Mouse (Mus musculus): ENCODE measurements around the gene Micall1. TPM values are rescaled to one million over a fixed set of nuclear protein-coding genes. Genes with fewer than 3 reads are reported as not detected.

Micall1 gene
- total RNA-seq, 2 experiments from 2014 or later: 14.4 to 15.8 TPM

GRCm38 (mm10) chr15:79148533-79148932 is 39.8 kb downstream of the Micall1 start:
- intact Hi-C loops (cut with DNase I; ENCODE audit: low total_unique reads): loop anchor here (5.0 kb wide), 1 partner anchor 56 kb away; no protein-coding TSS in a partner anchor
- peak; percentile 87 for DNase-seq

- DNase-seq: no peak
- intact Hi-C loops (cut with DNase I; ENCODE audit: low total_unique reads): no loop called here
Measured at GRCm38 (mm10) chr15:79151881-79152280, 43.2 kb downstream of the Micall1 start.

DNA sequence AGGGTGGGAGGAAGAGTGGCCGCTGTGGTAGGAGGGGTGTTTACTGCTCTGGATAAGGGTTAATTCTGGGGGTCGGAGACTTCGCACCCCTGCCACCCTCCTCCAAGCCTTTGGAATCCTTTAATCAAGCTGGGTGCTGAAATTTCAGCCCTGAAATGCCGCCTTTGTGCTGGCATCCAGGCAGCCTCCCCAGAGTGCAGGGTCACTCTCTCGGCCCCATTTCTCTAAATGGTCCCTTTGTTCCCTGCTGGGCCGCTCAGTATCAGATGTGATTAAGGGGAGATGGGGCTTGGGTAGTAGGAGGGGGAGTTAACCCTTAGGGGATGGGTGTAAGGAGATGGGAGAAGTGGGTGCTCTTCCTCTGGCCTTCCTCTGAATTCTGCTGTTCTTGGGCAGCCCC is 44.0 kb downstream of the Micall1 start:
- intact Hi-C loops (cut with DNase I; ENCODE audit: low total_unique reads): no loop called here
- DNase-seq: no peak

GRCm38 (mm10) chr15:79155572-79155971 is 46.9 kb downstream of the Micall1 start:
- DNase-seq: no peak
- intact Hi-C loops (cut with DNase I; ENCODE audit: low total_unique reads): no loop called here

DNA sequence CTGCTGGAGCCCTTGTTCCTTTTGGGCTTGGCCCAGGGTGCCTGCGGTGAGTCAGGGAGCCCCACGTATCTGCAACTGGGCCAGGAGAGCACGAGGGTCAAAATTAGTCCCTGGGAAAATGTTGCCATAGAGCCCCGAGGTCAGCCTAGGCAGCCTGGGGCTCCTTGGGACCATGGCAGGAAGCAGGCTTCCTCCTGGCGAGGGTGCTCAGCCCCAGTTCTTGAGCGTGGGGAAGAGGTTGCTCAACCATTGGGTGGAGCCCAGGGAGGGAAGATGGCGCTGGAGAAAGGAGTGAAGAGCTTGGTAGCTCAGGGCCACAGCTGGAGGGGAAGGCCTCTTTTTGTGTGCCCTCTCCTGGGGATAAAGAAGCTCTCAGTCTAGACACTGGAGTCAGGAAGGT is 53.6 kb downstream of the Micall1 start:
- intact Hi-C loops (cut with DNase I; ENCODE audit: low total_unique reads): no loop called here
- DNase-seq: no peak

DNA sequence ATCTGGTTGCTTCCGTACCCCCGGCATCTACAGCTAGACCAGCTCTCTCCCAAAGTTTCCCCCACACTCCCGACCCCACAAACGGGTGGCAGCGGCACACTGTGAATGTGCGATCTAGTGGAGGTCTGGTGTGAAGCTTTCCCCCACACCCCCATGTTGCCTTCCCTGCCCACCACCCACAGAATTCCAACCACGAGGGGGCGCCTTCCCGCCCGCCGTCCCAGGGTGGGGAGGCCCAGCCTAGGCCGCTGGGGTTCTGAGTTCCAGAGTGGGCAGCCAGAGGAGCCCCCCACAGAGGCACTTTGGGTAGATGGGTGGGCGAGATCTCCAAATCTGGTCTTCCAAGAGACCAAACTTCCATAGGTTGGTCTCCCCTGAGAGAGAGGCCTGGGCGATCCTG is 54.1 kb downstream of the Micall1 start:
- intact Hi-C loops (cut with DNase I; ENCODE audit: low total_unique reads): no loop called here
- no peak for DNase-seq

DNA sequence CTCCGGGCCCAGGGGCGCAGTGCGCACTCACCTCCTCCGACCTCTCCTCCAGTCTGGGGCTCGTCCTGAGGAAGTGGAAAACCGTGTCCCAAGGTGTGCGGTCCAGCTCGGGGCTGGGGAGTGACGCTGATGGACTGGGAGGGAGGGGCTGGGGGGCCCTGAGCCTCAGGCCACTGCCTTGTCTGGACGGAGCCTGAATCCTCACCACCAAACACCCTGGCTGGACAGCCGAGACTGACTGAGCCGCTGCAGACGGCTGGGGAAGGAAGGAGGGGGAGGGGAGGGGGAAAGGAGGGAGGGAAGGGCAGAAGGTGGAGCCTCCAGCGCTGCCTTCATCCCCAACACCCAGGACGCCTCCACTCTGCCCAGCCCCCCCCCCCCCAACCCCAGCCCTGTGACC is 55.6 kb downstream of the Micall1 start:
- DNase-seq: no peak
- intact Hi-C loops (cut with DNase I; ENCODE audit: low total_unique reads): no loop called here

- no peak for DNase-seq
- intact Hi-C loops (cut with DNase I; ENCODE audit: low total_unique reads): no loop called here
Measured at GRCm38 (mm10) chr15:79165140-79165539, 56.4 kb downstream of the Micall1 start, which contains the start of gene Sox10. Gene Sox10, minus strand, starts transcription at chr15:79165240.

DNA sequence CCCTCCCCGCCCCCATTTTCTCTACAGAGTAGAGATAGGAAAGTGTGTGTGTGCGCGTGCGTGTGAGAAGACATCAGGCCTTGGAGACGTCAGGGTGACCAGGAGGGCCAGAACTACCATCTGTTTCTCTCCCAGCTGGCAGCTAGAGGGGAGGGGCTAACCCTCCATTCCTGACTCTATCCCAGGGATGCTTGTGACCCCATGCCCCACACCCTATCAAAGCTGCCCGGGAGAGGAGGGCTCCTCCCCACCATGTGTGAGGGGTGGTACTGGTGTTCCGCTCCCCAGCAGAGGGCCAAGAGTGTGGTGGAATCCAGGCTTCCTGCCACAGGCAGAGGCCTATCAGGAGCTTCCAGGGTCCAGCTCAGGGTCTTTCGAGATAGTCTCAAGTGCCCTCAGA is 58.0 kb downstream of the Micall1 start:
- DNase-seq: no peak
- intact Hi-C loops (cut with DNase I; ENCODE audit: low total_unique reads): no loop called here

DNA sequence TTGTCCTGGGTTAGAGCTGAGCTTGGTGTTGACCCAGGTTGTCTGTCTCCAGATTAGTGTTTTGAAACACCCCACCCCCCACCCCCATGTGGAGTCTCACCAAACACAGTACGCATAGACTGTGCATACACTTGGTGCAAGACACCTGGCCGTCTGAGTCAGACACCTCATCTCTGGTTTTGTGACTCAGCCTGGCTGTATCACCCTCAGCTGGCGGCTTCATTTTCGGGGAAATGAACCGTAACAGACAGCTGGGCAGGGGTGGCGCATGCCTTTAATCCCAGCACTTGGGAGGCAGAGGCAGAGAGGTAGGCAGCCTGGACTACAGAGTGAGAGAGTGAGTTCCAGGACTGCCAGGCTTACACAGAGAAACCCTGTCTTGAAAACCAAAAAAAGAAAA is 68.2 kb downstream of the Micall1 start:
- no peak for DNase-seq
- intact Hi-C loops (cut with DNase I; ENCODE audit: low total_unique reads): no loop called here

DNA sequence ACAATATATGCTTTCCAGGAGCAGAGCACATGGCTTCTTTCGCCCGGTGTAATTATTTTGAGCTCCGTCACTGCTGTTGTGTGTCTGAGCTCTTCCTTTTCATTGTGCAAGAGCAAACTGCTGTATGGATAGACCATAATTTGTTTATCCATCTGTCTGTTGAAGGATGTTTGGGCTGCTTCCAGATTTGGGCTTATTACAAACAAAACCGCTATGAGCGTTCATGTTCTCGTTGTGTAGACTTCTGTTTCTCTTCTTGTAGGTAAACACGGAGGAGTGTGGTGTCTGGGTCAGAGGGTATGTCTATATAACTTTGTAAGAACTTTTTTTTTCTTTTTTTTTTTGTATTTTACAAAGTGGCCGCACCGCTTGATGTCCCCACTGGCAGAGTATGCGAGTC is 76.5 kb downstream of the Micall1 start:
- intact Hi-C loops (cut with DNase I; ENCODE audit: low total_unique reads): no loop called here
- DNase-seq: no peak

Other genes starting within 250 kb of the Micall1 start
- 10 to 100 TPM; 28.0 to 28.2 TPM for gene Gga1, start 231.7 kb upstream of the Micall1 start, total RNA-seq (2021)
- gene Gm49510, start 209.2 kb upstream of the Micall1 start, total RNA-seq (2021): not detected
- 1 to 10 TPM; 3.3 to 3.6 TPM for gene Sh3bp1, start 209.1 kb upstream of the Micall1 start, total RNA-seq (2021)
- 1 to 10 TPM; 4.8 to 6.8 TPM for gene Pdxp, start 195.0 kb upstream of the Micall1 start, total RNA-seq (2021)
- 100 to 1,000 TPM; 398 to 459 TPM for gene Lgals1, start 182.2 kb upstream of the Micall1 start, total RNA-seq (2021)
- gene Nol12, start 174.0 kb upstream of the Micall1 start, total RNA-seq (2021): 10 to 100 TPM; 28.3 to 30.3 TPM
- gene Triobp, start 161.2 kb upstream of the Micall1 start, total RNA-seq (2021): 10 to 100 TPM; 57.9 to 80.0 TPM
- 100 to 1,000 TPM; 129 to 164 TPM for gene H1f0, start 80.4 kb upstream of the Micall1 start, total RNA-seq (2021)
- under 1 TPM in 1 of 2 experiments, not detected in 1; 0.23 TPM for gene Galr3, start 67.0 kb upstream of the Micall1 start, total RNA-seq (2021)
- 1 to 10 TPM; 5.4 to 6.1 TPM for gene Ankrd54, start 46.0 kb upstream of the Micall1 start, total RNA-seq (2021)
- gene Eif3l, start 33.7 kb upstream of the Micall1 start, total RNA-seq (2021): 10 to 100 TPM; 65.8 to 69.7 TPM
- 10 to 100 TPM; 62.4 to 74.9 TPM for gene Polr2f, start 32.1 kb downstream of the Micall1 start, total RNA-seq (2021)
- 1 to 10 TPM in 1 of 2 experiments, under 1 TPM in 1; 0.43 to 1.1 TPM for gene 1700088E04Rik, start 32.4 kb downstream of the Micall1 start, total RNA-seq (2021)
- gene Sox10, start 56.3 kb downstream of the Micall1 start, total RNA-seq (2021): 1 to 10 TPM; 2.3 to 6.5 TPM
- gene Pick1, start 120.3 kb downstream of the Micall1 start, total RNA-seq (2021): 10 to 100 TPM; 22.3 to 26.3 TPM
- under 1 TPM; 0.29 to 0.38 TPM for gene Gm49486, start 120.5 kb downstream of the Micall1 start, total RNA-seq (2021)
- gene Slc16a8, start 145.9 kb downstream of the Micall1 start, total RNA-seq (2021): under 1 TPM; 0.12 to 0.38 TPM
- 1 to 10 TPM in 1 of 2 experiments, under 1 TPM in 1; 0.69 to 4.0 TPM for gene Baiap2l2, start 176.6 kb downstream of the Micall1 start, total RNA-seq (2021)
- gene Pla2g6, start 219.5 kb downstream of the Micall1 start, total RNA-seq (2021): 1 to 10 TPM; 9.0 to 9.8 TPM
- gene Maff, start 237.7 kb downstream of the Micall1 start, total RNA-seq (2021): 1 to 10 TPM; 1.4 to 2.7 TPM